Mouse (Mus musculus) lung, embryonic 16.5 days (tissue): Measurements from ENCODE around the gene Relt. TPM values are rescaled to one million over a fixed set of nuclear protein-coding genes. Genes with fewer than 3 reads are reported as not detected.

Experiments used
- ATAC-seq: fragments of 200-750 bp; cut with Nextera tagmentation; 2 replicates; pipeline ENCODE4 v1.8.0; 2017; ENCODE audit warnings: low read depth, mild to moderate bottlenecking, moderate library complexity
- H3K27ac ChIP-seq: fragments of 300-500 bp; sonication (generic); 2 replicates; pipeline ENCODE4 v1.5.1; 2014; ENCODE audit warnings: mild to moderate bottlenecking, control low read depth, low read length
- H3K27me3 ChIP-seq: fragments of 300-500 bp; sonication (generic); 2 replicates; pipeline ENCODE4 v1.6.1; 2014; ENCODE audit warnings: low read depth, low read length, mixed read lengths; ENCODE audit not compliant: control insufficient read depth, insufficient read depth
- H3K36me3 ChIP-seq: fragments of 300-500 bp; sonication (generic); 2 replicates; pipeline ENCODE4 v1.6.1; 2014; ENCODE audit warnings: low read length; ENCODE audit not compliant: control insufficient read depth, insufficient read depth
- H3K4me1 ChIP-seq: fragments of 300-500 bp; sonication (generic); replicated peaks from 2 replicates; pipeline ENCODE4 v1.6.1; 2014; ENCODE audit warnings: low read length, mixed read lengths; ENCODE audit not compliant: control insufficient read depth, insufficient read depth
- H3K4me2 ChIP-seq: fragments of 300-500 bp; sonication (generic); 2 replicates; pipeline ENCODE4 v1.6.1; 2014; ENCODE audit warnings: low read depth, low read length, control low read depth
- H3K4me3 ChIP-seq: fragments of 300-500 bp; sonication (generic); 2 replicates; pipeline ENCODE4 v1.5.1; 2014; ENCODE audit warnings: mild to moderate bottlenecking, low read length, control low read depth
- H3K9ac ChIP-seq: fragments of 300-500 bp; sonication (generic); 2 replicates; pipeline ENCODE4 v1.6.1; 2014; ENCODE audit warnings: low read length, control low read depth
- H3K9me3 ChIP-seq: fragments of 300-500 bp; sonication (generic); 2 replicates; pipeline ENCODE4 v1.6.1; 2016; ENCODE audit warnings: low read length; ENCODE audit not compliant: control insufficient read depth
- WGBS: fragments of 180-500 bp; shearing (Covaris S2); extraction: QIAGEN DNeasy Blood & Tissue Kit; methylation state at CpG from one replicate; pipeline ENCODE4 v1.1.7; 2014; 5-methylcytosine and 5-hydroxymethylcytosine counted together
- polyA plus RNA-seq: library from polyadenylated mRNA; unstranded; fragments of >200 nt; fragmentation: Nextera tagmentation; extraction: Ambion mirVana; gene quantifications from 2 replicates; pipeline ENCODE4 v1.2.1, GENCODE M21; 2015

Relt gene
- polyA plus RNA-seq, 1 experiment from 2014 or later: 3.8 TPM

DNA sequence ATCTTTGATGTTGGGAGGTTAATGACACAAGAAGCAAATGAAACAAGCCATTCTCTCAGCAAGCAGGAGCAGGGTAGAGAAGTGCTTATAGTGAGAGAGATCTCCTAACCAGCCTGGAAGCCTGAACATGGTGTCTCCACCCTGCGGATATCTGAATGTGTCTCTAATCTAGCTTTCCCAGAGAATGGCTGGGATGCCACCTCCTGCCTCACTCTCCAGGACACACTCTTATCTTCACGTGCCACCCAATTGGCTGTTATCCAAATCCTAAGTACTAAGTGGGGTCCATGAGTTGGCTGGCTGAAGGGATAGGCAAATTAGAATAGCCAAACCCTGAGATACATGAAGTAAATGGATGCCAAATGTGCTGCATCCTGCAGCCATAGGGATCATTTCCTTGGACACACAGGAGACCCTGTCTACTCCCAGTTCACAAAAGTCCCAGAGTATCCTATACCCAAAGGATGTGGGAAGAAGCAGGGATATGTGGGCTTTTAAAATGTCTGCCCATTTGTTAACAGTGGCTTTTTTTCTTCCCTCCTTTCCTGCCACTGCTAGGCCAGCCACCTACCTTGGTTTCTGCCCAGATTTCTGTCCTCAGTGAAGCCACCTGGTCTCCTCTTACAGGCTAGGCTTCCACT lies 18.7 kb downstream of the Relt start:
- no peaks in the 10 kb centered on the region for H3K9me3 ChIP-seq
- no peaks in the 10 kb centered on the region for H3K36me3 ChIP-seq
- 47% methylated on average over 2 of the region's 2 CpGs for WGBS
- no peaks in the 10 kb centered on the region for H3K27me3 ChIP-seq
- ATAC-seq: no peak
- no peak overlapping the region for H3K4me3 ChIP-seq
- H3K4me2 ChIP-seq: no peak overlapping the region
- no peak overlapping the region for H3K9ac ChIP-seq
- H3K27ac ChIP-seq: no peak overlapping the region
- H3K4me1 ChIP-seq: peaks cover 4% of the 10 kb centered on the region; the same call in 1 of the 2 replicates

DNA sequence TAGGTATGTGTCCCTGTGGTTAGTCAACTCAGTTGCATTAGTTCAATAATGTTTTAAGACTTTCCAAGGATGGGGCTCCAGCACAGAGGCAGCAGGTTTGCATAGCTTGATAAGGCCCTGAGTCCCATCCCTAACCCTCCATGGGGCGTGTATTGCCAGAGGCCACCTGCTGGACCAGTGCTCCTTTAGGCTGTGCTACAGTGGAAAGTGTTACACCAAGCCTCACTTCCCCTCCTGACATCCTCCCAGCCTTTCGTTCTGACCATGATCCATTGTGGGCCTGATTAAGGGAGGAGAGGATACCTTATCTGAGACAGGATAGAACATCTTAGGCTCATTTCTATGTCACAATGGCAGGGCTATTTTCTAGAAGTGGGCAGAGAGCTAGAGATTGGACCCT lies 19.4 kb downstream of the Relt start:
- H3K4me2 ChIP-seq: no peak overlapping the region
- H3K9ac ChIP-seq: no peak overlapping the region
- no peak overlapping the region for H3K27ac ChIP-seq
- no peak overlapping the region for H3K4me3 ChIP-seq
- H3K4me1 ChIP-seq: peaks cover 4% of the 10 kb centered on the region; the same call in 1 of the 2 replicates
- no peaks in the 10 kb centered on the region for H3K27me3 ChIP-seq
- no peak for ATAC-seq
- H3K36me3 ChIP-seq: no peaks in the 10 kb centered on the region
- WGBS: 79% methylated on average over 2 of the region's 2 CpGs
- no peaks in the 10 kb centered on the region for H3K9me3 ChIP-seq

- Histone ChIP-seq H3K9me3 (no peaks in the 10 kb centered on the region), H3K4me3 (no peak overlapping the region), H3K27me3 (no peaks in the 10 kb centered on the region), H3K9ac (no peak overlapping the region), H3K27ac (no peak overlapping the region), H3K36me3 (peaks cover 2% of the 10 kb centered on the region; the same call in 1 of the 2 replicates), H3K4me2 (no peak overlapping the region), H3K4me1 (peaks cover 4% of the 10 kb centered on the region; the same call in 1 of the 2 replicates)
- 82% methylated on average over 5 of the region's 5 CpGs for WGBS
- no peak for ATAC-seq
These were observed 21.1 kb downstream of the Relt start for GRCm38 (mm10) chr7:100842175-100842574.

DNA sequence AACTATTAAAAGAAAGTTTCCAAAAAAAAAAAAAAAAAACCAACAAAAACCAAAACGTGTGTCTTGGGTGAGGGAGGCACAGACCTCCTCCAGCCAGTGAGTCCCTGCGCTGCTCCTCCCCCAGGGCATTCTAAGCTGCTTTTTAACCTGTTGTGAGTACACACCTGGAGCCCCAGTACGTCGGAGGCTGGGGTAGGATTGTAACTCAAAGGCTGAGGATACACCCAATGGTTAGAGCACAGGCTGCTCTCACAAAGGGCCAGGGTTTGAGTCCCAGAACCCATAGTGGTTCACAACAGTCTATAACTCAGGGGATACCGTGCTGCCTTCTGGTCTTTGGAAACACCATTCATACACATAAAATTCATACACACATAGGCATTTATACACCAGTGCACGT lies 21.6 kb downstream of the Relt start:
- 85% methylated on average over 6 of the region's 6 CpGs for WGBS
- Histone ChIP-seq H3K27me3 (no peaks in the 10 kb centered on the region), H3K4me1 (peaks cover 4% of the 10 kb centered on the region; the same call in 1 of the 2 replicates)

DNA sequence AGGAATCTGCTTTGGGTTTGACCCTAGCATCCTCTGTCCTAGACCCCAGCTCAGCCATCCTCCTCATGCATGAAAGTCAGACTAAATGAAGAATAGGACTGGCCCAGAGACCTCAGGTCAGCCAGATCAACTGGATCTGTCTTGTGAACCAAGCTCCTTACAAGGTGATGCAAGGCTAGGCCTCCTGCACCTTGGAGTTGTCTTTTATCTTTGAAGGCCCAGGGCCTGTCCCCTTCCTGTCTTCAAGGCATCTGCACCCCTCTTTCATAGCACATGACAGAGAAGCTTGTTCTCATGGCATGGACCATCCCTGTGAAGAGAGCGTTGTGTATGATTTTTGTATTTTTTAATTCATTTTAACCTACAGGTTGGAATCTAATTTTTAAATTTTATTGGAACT lies 22.3 kb downstream of the Relt start:
- Histone ChIP-seq H3K9me3 (no peaks in the 10 kb centered on the region), H3K4me1 (peaks cover 4% of the 10 kb centered on the region; the same call in 1 of the 2 replicates), H3K9ac (no peak overlapping the region), H3K4me3 (no peak overlapping the region), H3K27ac (no peak overlapping the region), H3K36me3 (peaks cover 5% of the 10 kb centered on the region), H3K4me2 (no peak overlapping the region), H3K27me3 (no peaks in the 10 kb centered on the region)
- no peak for ATAC-seq
- 91% methylated on average over 1 of the region's 1 CpGs for WGBS

More for the DNA sequence above, 21.6 kb downstream of the Relt start:
- Histone ChIP-seq H3K36me3 (peaks cover 5% of the 10 kb centered on the region), H3K9me3 (no peaks in the 10 kb centered on the region), H3K4me3 (no peak overlapping the region), H3K9ac (no peak overlapping the region), H3K4me2 (no peak overlapping the region), H3K27ac (no peak overlapping the region)
- no peak for ATAC-seq

DNA sequence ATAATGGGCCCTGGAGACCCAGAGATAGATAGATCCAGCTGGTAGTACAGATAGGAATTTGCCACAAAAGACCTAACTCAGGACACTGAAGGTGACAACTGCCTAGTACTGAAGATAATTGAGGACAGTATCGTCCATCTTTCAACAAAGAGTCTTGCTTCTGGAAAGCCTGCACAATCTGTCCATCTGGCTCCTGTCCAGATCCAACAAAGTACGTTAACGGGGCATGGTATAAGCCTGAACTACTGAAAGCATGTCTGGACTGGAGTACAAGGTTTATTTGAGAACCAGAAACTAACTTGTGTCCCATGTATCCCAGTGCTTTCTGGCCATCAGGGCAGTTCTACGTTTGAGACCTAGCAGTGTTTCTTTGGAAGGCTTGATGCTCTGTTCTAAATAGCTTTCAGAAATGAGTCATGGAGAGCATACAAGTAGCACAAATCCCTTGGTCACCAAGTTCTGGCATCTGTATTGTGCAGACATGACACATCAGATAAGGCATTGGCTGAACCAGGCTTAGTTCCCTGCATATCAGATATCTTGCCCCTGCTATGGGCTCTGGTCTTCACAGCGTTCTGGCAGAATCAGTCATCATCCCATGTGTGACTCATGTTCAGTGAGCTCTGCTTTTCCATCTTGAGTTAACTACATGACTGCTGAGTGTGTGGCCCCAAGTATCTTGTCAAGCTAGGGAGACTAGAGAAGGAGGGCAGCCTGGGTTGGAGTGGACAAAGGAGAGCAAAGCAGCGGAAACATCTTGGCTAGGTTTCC lies 23.4 kb downstream of the Relt start:
- Histone ChIP-seq H3K4me2 (no peak overlapping the region), H3K27me3 (no peaks in the 10 kb centered on the region), H3K9me3 (no peaks in the 10 kb centered on the region), H3K9ac (no peak overlapping the region), H3K27ac (no peak overlapping the region), H3K36me3 (peaks cover 8% of the 10 kb centered on the region), H3K4me3 (no peak overlapping the region), H3K4me1 (no peaks in the 10 kb centered on the region)
- ATAC-seq: no peak
- 72% methylated on average over 6 of the region's 6 CpGs for WGBS

- H3K36me3 ChIP-seq: peaks cover 8% of the 10 kb centered on the region
- no peak overlapping the region for H3K4me3 ChIP-seq
- ATAC-seq: no peak
- H3K4me2 ChIP-seq: no peak overlapping the region
- WGBS: 75% methylated on average over 1 of the region's 1 CpGs
- no peak overlapping the region for H3K27ac ChIP-seq
- no peak overlapping the region for H3K9ac ChIP-seq
- H3K27me3 ChIP-seq: no peaks in the 10 kb centered on the region
- no peaks in the 10 kb centered on the region for H3K4me1 ChIP-seq
- H3K9me3 ChIP-seq: no peaks in the 10 kb centered on the region
These were observed 25.5 kb downstream of the Relt start for GRCm38 (mm10) chr7:100837701-100838100.

DNA sequence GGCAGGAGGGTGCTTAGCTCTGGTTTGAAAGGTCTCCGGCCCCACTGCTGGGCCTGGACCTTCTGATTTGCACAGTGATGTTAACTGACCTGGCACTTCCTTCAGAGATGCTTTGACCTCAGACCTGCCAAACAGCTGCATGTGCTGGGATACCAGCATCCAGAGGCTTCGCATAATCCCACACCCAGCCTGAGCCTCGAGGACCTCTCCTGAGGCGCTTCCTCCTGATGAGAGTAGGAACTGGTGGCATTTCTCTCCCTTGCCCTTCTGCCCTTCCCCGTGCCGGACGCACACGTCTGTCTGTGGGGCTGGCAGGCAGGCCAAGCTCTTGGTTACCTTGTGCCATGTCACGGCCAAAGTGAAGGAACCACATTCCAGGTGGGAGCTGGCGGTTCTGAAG lies 26.6 kb downstream of the Relt start:
- ATAC-seq: no peak
- H3K4me3 ChIP-seq: no peak overlapping the region
- H3K4me2 ChIP-seq: no peak overlapping the region
- no peaks in the 10 kb centered on the region for H3K27me3 ChIP-seq
- no peak overlapping the region for H3K27ac ChIP-seq
- H3K9ac ChIP-seq: no peak overlapping the region
- WGBS: 91% methylated on average over 10 of the region's 10 CpGs
- peaks cover 8% of the 10 kb centered on the region for H3K36me3 ChIP-seq
- H3K4me1 ChIP-seq: no peaks in the 10 kb centered on the region
- no peaks in the 10 kb centered on the region for H3K9me3 ChIP-seq

DNA sequence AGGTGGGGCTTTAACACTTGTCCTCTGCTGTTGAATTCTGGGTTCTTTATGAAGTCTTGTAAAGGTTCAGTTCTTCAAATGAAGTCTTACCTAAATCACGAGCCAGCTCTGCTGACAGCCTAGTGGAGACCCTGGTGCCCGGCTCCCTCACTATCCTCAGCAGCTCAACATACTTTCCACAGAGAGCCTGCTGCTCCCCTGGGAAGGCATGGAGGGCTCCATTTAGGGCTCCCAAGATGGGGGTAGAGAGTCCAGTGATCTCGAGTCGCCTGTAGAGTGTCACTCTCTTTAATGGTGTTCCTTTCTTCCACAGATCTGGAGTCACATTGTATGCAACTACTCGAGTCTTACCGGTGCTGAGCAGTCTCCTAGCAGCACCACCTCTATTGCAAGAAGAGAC lies 27.5 kb downstream of the Relt start:
- WGBS: 82% methylated on average over 6 of the region's 6 CpGs
- Histone ChIP-seq H3K36me3 (peaks cover 10% of the 10 kb centered on the region), H3K9me3 (no peaks in the 10 kb centered on the region), H3K27me3 (no peaks in the 10 kb centered on the region), H3K9ac (no peak overlapping the region), H3K4me3 (no peak overlapping the region), H3K27ac (no peak overlapping the region), H3K4me2 (no peak overlapping the region), H3K4me1 (no peaks in the 10 kb centered on the region)
- no peak for ATAC-seq
